Mouse (Mus musculus) skeletal muscle tissue, adult 2 months (tissue): ENCODE results near the gene Vav3.

ENCODE experiments used
- DNase-seq: peaks from one replicate; pipeline ENCODE4 v3.0.0-alpha.2; 2012; ENCODE audit warnings: low read depth, low spot score

Gene Vav3

GRCm38 (mm10) chr3:109683608-109684295, 343.3 kb downstream of the Vav3 start:
- DNase-seq: peak; percentile 11

DNA sequence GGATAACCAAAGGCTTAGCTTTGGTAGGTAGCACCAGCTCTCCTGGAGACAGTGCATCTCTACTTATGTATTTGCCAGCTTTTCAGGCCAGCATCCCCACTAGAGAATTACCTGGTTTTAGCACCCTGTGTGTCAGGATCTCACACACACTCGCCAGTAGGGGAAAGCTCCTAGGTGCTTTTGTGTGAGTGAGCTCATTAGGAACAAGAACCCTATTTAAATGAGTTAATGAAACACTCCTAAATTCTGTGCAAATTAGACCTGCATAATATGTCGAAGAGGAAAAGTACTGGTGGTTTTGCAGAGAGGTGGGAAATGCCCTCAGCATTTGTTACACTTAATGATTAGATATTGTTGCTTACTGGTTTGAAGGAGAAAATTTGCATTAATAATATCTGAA, 350.1 kb downstream of the Vav3 start:
- no peak for DNase-seq

DNA sequence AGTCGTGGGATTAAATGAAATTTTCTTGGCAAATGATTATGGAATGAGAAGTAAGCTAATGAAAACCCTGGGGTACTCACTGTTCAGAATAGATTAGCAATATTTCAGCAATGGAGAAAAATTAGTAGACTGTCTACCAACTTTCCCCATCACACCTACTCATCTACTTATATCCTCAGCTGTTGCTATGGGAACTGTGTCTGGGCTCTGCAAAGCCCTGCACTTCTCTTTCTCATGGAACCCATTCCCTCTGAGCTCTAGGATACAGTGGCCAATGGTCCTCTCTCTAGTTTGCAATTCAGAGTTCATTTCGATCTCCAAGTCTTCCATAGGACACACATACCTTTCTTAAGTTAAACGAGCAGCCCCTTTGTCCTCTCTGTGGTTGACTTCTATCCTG, 352.2 kb downstream of the Vav3 start:
- DNase-seq: no peak

DNA sequence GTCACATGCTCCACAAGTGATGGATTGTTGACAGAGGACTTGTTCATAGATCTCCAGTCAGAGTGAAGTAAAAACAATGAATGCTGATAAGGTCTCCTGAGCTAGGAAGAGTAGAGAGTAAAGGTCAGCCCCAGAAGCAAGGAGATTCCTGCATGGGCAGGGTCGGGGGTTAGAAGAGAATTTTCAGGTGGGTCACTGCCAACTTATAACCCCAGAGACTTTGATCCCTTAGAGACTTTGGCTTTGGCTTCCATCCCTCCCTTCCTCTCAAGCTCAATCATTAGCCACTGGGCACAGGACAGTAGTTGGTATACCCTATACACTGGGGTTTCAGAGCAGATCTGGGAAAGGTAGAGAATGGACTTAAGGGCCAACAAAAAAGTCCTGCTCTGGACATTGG, 360.8 kb downstream of the Vav3 start:
- DNase-seq: no peak

- peak; percentile 45 for DNase-seq
Measured at GRCm38 (mm10) chr3:109707786-109708460, 367.5 kb downstream of the Vav3 start.

GRCm38 (mm10) chr3:109711751-109712150, 371.3 kb downstream of the Vav3 start:
- no peak for DNase-seq

DNA sequence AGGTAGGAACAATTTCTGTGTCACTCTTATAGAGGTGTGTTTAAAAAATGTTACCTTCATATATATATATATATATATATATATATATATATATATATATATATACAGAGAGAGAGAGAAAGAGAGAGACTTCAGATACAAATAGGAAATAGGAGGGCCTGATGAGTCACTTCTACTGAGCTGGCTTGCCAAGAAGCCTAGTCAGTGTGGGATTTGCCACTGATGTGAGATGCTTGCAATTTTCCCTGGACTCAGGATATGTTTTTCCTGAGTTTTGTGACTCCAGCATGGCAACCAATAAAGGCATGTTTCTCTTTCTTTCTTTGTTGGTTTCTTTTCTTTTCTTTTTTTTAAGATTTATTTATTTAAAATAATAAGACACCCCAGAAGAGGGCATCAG, 374.0 kb downstream of the Vav3 start:
- DNase-seq: peak; percentile 10

DNA sequence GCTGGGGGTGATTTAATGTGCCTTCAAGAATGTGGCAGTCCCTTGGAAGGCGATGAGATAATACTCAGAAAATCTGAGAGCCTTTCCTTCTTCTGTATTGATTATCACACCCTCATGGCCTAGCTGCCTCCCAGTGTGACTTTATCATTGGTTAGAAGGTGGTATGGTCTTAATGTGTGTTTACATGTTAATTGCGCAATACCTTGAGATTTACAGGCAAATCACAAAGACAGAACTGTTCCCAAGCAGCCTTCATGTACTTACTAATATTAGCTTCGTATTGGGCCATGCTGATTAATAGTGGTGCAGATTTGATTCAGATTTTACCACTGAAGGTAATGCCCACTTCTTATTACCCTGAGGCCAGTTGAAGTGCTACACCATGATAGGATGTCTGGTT, 381.3 kb downstream of the Vav3 start:
- DNase-seq: no peak

DNA sequence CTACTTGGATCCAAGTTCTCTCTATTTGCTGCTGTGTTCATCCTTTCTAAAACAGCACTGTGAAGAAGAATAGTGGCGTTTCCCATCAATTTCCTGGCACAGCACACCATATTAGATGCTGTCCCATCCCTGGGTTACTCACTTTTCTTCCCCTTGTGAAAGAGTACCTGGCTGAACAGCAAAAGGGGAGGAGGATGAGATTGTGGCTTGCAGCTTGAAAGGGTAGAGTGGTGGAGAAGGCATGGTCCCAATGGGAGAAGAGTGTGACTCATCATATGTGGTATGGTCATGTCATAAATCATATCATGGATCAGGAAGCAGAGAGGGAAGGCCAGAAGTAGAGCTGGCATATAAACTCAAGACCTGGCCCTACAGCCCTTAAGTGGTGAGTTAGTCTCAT, 386.3 kb downstream of the Vav3 start:
- DNase-seq: no peak

DNA sequence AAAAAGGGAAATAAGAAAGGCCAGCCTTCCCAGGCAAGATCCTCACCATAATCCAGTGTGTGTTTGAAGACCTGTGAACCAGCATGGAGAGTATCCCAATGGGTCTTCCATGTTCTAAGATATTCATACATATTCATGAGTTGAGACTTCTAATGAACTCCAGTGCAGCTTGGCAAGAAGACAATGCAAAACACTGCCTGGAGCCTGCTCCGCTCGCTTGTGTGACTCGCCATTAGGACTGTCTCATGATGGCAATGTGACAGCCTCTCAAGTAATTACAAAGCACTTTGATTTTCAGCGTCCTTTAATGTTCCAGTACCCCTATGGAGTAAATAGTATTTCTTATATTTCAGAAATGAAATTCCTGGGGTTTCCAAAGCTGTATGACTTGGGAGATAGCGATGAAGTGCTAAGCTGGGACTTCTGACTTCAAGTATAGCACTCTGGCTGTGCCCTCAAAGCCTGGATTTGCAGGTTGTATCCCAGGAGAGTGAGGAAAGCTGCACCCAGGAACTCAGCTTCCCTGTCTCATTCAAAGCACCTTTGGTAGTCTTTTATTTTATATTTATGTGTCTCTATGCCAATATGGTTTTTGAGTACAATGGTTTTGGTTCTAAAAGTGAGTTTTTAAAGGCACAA, 391.3 kb downstream of the Vav3 start:
- DNase-seq: no peak

GRCm38 (mm10) chr3:109732327-109733182, 392.1 kb downstream of the Vav3 start:
- DNase-seq: peak; percentile 21
